Mouse (Mus musculus): ENCODE measurements at regions not wholly inside any gene's neighbourhood (a gene's known extent, or its start where the extent isn't known, plus 50 kb on each side); places are given as distances from the start of the nearest gene placed in this dataset.

DNA sequence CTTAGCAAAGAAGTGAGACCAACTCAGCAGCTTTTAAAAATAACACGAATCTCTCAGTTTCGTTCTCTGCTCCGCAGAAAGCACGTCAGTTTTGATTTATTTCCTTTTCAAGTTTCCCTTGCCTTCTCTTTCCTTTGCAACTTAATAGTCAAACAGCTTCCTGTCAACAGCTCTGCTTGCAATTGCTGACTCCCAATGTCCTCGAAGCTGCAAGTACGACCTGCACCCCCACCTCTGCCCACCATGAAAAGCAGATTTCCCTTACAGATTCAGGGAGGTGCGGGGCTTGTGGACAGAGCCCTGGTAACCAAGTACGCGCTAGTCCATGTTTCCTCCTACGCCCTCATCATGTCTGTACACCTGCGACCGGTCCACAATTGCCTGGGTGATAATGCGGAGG, 922.2 kb downstream of the 5730522E02Rik start:
- TF ChIP-seq POLR2AphosphoS2 (IDR thresholded peaks at IDR 0.05; ENCODE audit: low read depth, low read length) (no peak), POLR2A (IDR thresholded peaks at IDR 0.05; ENCODE audit: low read depth, low read length) (no peak), CTCF (conservative IDR thresholded peaks at IDR 0.05 in 1 of 2, IDR thresholded peaks at IDR 0.05 in 1 of 2; ENCODE audit: low read depth in 2 of 2, low read length in 2 of 2) (no peak), NRF1 (IDR thresholded peaks at IDR 0.05; ENCODE audit: low read depth, low read length) (no peak), GABPA (IDR thresholded peaks at IDR 0.05; ENCODE audit: insufficient replicate concordance, low read depth, low read length) (no peak), JUND (conservative IDR thresholded peaks at IDR 0.05; ENCODE audit: low read depth, low read length) (no peak), USF2 (conservative IDR thresholded peaks at IDR 0.05; ENCODE audit: low read depth, low read length) (no peak), EP300 (IDR thresholded peaks at IDR 0.05; ENCODE audit: low read length) (no peak), KAT2A (IDR thresholded peaks at IDR 0.05; ENCODE audit: insufficient replicate concordance, low read length) (no peak), ETS1 (conservative IDR thresholded peaks at IDR 0.05; ENCODE audit: low read depth, low read length) (no peak)

Measured in CH12.LX (cell line).